Mouse (Mus musculus) lung, embryonic 14.5 days (tissue): ENCODE data around the gene Mab21l2. TPM values are rescaled to one million over a fixed set of nuclear protein-coding genes. Genes with fewer than 3 reads are reported as not detected.

Experiments used
- ATAC-seq: fragments of 200-750 bp; cut with Nextera tagmentation; 2 replicates; pipeline ENCODE4 v1.8.0; 2017; ENCODE audit warnings: mild to moderate bottlenecking, moderate TSS enrichment, moderate library complexity; ENCODE audit not compliant: insufficient read depth
- DNase-seq: peaks from one replicate; pipeline ENCODE4 v3.0.0-alpha.2; 2015
- H3K27ac ChIP-seq: fragments of 300-500 bp; sonication (generic); 2 replicates; pipeline ENCODE4 v1.5.1; 2014; ENCODE audit warnings: low read depth, mild to moderate bottlenecking, moderate library complexity
- H3K27me3 ChIP-seq: fragments of 300-500 bp; sonication (generic); 2 replicates; pipeline ENCODE4 v1.6.1; 2014; ENCODE audit warnings: low read length, control low read depth; ENCODE audit not compliant: insufficient read depth
- H3K36me3 ChIP-seq: fragments of 300-500 bp; sonication (generic); 2 replicates; pipeline ENCODE4 v1.6.1; 2014; ENCODE audit warnings: control low read depth; ENCODE audit not compliant: insufficient read depth
- H3K4me1 ChIP-seq: fragments of 300-500 bp; sonication (generic); 2 replicates; pipeline ENCODE4 v1.6.1; 2014; ENCODE audit warnings: antibody characterized with exemption, control low read depth; ENCODE audit not compliant: insufficient read depth
- H3K4me2 ChIP-seq: fragments of 300-500 bp; sonication (generic); 2 replicates; pipeline ENCODE4 v1.6.1; 2014; ENCODE audit warnings: mild to moderate bottlenecking
- H3K4me3 ChIP-seq: fragments of 300-500 bp; sonication (generic); 2 replicates; pipeline ENCODE4 v1.5.1; 2014; ENCODE audit warnings: low read depth, low read length
- H3K9ac ChIP-seq: fragments of 300-500 bp; sonication (generic); 2 replicates; pipeline ENCODE4 v1.6.1; 2014
- H3K9me3 ChIP-seq: fragments of 300-500 bp; sonication (generic); 2 replicates; pipeline ENCODE4 v1.6.1; 2016; ENCODE audit warnings: low read depth, low read length, control low read depth
- CTCF ChIP-seq: IDR thresholded peaks from 2 replicates; pipeline ENCODE4 v1.5.1; 2016; ENCODE audit warnings: antibody characterized with exemption, low read depth
- WGBS: fragments of 180-500 bp; shearing (Covaris S2); extraction: QIAGEN DNeasy Blood & Tissue Kit; methylation state at CpG from one replicate; pipeline ENCODE4 v1.1.7; 2014; 5-methylcytosine and 5-hydroxymethylcytosine counted together
- polyA plus RNA-seq: library from polyadenylated mRNA; unstranded; fragments of >200 nt; fragmentation: Nextera tagmentation; extraction: Ambion mirVana; gene quantifications from 2 replicates; pipeline ENCODE4 v1.2.1, GENCODE M21; 2014

Gene Mab21l2
- polyA plus RNA-seq, 1 experiment from 2014 or later = 0.30 TPM

DNA sequence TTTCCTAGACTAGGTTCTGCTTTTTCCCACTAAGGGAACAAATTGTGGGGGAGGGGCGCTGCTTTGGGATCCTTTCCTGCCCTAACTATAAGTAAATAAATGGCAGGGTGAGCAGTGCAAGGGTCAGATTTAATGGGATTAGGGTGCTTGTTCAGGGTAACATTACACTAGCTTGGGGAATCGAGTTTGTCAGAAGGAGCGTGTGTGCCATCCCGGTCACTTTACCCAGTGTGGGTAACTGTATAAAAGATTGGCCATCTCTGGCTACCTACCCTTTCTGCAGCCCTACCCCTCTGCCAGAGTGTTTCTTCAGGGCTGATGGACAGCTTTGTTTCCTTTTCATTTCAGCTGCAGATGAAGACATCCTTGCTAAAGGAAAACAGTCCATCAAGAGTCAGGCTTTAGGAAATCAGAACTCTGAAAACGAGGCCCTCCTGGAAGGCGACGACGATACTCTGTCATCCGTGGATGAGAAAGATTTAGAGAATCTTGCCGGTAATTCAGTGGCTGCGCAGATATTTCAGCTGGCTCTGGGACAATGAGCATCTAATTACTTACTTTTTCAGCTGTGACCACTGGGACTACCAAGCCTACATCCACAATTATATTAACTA lies 8.8 kb downstream of the Mab21l2 start:
- Histone ChIP-seq H3K36me3 (no peaks in the 10 kb centered on the region), H3K27ac (no peak overlapping the region), H3K4me3 (no peak overlapping the region), H3K4me2 (no peak overlapping the region), H3K4me1 (no peaks in the 10 kb centered on the region), H3K9me3 (no peaks in the 10 kb centered on the region), H3K27me3 (peaks cover under 1% of the 10 kb centered on the region), H3K9ac (no peak overlapping the region)
- 32% methylated on average over 11 of the region's 11 CpGs for WGBS
- ATAC-seq (no peak), DNase-seq (no peak)
- no peak for TF ChIP-seq CTCF

DNA sequence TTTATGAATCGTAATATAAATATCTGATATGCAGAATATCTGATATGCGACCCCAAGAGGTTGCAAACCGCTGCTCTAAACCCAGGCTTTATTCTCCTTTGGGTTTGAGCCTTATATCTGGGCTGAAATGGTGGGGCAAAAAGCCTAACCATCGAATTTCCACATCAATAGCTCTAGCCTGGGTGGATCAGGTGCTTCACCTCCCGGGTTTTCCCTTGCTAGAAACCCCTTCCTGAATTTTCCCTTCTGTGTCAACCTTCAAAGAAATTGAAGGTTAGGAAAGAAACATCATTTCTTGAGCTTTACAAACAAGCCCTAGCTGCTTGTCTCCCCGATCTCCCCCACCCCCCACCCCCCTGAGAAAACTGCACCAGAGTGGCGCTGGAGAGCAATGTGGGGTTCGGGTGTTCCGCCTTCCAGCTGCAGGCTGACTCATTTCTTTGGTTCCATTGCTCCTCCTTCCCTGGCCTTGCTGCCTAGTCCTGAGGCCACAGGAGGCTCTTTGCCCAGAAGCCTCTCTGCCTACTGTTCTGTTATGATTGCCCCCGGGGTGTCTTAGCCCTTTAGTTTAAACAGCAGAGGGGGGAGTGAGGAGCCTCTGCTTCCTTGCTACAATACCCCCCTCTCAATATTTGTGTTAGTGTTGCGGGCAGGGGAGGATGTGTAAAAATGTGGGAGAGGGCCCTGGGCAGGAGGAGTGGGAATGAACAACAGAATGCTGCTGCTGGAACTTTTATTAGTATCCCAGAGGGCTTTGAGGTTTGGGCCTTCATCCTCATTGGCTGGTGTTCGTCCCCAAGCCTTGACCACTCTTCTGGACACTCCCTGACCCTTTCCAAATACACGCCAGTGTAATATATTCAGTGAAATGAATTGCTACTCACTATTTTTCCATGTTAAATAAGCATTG lies 9.5 kb downstream of the Mab21l2 start:
- 25% methylated on average over 13 of the region's 13 CpGs for WGBS
- no peak for DNase-seq
- H3K4me1 ChIP-seq = no peaks in the 10 kb centered on the region
- H3K27me3 ChIP-seq = no peaks in the 10 kb centered on the region
- H3K27ac ChIP-seq = no peak overlapping the region
- H3K4me2 ChIP-seq = no peak overlapping the region
- TF ChIP-seq CTCF = no peak
- H3K9ac ChIP-seq = no peak overlapping the region
- no peaks in the 10 kb centered on the region for H3K9me3 ChIP-seq
- no peak overlapping the region for H3K4me3 ChIP-seq
- H3K36me3 ChIP-seq = no peaks in the 10 kb centered on the region
- ATAC-seq = 0 out of 2 replicates have a peak, but pooled peaks have one; percentile 24

DNA sequence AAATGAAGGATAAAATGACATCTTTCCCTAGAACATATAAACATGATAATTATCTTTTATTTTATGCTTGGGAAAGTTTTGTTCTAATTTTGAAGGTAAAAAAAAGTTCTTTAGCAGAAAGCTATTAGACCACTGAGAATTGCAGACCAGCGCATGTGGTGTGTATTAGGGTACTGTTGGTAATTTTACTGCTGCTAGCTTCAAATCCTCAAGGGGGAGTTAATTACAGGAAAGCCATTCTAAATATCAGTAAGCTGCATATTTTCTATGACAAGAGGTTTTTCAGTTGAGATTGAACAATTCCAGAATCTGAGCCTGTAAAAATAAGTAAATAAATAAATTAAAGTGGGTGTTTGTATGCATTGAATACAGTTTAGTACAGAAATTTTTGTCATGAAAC lies 11.7 kb downstream of the Mab21l2 start:
- no peak for DNase-seq
- no peak overlapping the region for H3K9ac ChIP-seq
- ATAC-seq = no peak
- WGBS = 87% methylated on average over 1 of the region's 1 CpGs
- no peak overlapping the region for H3K27ac ChIP-seq
- no peaks in the 10 kb centered on the region for H3K36me3 ChIP-seq
- no peak for TF ChIP-seq CTCF
- no peak overlapping the region for H3K4me3 ChIP-seq
- no peak overlapping the region for H3K4me2 ChIP-seq
- H3K9me3 ChIP-seq = no peaks in the 10 kb centered on the region
- H3K27me3 ChIP-seq = no peaks in the 10 kb centered on the region
- no peaks in the 10 kb centered on the region for H3K4me1 ChIP-seq

DNA sequence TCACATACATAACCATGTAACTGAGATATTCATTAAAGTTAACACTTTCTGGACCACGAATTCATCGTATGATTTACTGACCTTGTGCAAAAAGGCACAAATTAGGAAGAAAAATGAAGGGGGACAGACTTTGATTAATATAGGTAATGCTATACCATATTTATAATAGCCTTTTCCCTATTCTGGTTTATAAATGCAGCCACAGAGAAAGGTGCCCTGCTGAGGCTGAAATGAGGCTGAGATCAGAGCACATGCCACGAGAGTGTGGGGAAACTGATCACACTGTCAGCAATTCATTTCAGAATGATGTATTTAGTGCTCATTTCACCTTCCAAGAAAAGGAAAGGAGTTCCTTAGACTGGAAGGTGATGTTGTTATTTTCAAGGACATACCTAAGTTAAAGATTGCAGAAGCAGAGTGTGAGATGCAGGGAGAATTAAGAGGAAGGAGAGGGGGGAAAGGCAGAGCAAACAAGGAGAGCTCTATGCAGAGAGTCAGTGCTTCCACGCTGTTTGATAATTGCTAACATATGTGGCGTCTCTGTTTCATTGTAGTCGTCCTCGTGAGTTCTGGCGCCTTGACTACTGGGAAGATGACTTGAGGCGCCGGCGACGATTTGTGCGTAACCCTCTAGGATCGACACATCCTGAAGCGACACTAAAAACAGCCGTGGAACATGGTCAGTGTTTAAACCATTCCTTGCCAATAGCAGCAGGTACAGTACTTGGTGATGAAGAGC lies 16.7 kb downstream of the Mab21l2 start:
- H3K36me3 ChIP-seq = no peaks in the 10 kb centered on the region
- H3K4me1 ChIP-seq = no peaks in the 10 kb centered on the region
- no peak overlapping the region for H3K4me3 ChIP-seq
- no peaks in the 10 kb centered on the region for H3K9me3 ChIP-seq
- H3K27me3 ChIP-seq = no peaks in the 10 kb centered on the region
- no peak for DNase-seq
- TF ChIP-seq CTCF = no peak
- no peak overlapping the region for H3K9ac ChIP-seq
- WGBS = 54% methylated on average over 16 of the region's 16 CpGs
- ATAC-seq = no peak
- H3K27ac ChIP-seq = no peak overlapping the region
- H3K4me2 ChIP-seq = no peak overlapping the region

DNA sequence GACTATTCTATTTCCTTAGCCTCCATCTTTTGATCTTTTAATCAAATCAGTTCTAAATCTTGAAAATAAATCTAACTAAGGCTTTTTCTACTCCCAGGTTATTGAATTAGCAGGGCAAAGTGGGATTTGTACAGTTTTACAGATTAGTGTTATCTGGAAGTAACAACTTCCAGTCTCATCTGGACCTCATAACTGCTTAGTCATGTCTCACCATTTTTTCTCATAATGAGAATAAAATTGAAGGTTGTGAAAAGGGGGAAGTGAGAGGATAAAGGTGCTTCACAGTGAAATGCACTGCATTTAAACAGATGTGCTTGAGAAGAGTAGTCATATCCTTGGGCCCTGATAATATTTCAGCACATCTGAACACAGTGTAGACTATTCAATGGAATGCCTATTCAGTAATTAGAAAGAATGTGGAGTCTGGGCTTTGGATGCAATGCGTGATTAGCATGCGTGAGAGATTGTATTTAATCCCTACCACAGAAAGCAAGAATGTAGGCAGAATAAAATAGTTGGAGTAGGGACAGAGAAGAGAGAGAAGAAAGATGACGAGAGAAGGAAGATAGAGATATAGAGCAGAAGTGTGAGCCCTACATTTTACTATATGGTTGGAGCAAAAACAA lies 25.4 kb downstream of the Mab21l2 start:
- Histone ChIP-seq H3K9ac (no peak overlapping the region), H3K4me2 (no peak overlapping the region), H3K27ac (no peak overlapping the region), H3K36me3 (no peaks in the 10 kb centered on the region), H3K4me1 (no peaks in the 10 kb centered on the region), H3K4me3 (no peak overlapping the region), H3K9me3 (no peaks in the 10 kb centered on the region), H3K27me3 (no peaks in the 10 kb centered on the region)
- no peak for DNase-seq
- TF ChIP-seq CTCF = no peak
- ATAC-seq = no peak
- WGBS = 75% methylated on average over 3 of the region's 3 CpGs

DNA sequence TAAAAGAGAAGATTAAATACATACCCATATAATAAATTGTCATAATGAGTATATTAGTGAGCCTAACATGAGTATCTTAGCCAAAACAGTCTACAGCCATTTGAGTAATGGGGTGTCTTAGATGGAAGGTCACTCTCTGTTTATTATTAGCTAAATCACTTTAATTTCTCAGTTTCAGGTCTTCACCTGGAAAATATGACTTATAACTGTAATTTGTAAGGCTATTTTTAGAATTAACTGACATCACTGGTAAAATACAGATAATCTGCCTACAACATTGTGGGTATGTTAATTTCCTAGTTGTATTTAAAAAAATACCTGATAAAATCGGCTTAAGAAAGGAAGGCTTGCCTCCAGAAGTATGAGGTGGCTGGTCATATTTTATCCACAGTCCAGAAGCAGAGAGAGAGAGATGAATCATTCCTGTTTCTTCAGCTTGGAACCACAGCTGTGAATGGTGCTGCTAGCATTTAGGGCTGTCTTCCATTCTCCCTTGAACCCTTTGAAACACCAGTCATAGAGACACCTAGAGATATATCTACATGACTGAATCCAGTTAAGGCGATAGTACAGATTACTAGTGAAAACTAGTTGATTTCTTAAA lies 29.8 kb downstream of the Mab21l2 start:
- Histone ChIP-seq H3K4me3 (no peak overlapping the region), H3K4me2 (no peak overlapping the region), H3K27me3 (no peaks in the 10 kb centered on the region), H3K36me3 (no peaks in the 10 kb centered on the region), H3K9me3 (no peaks in the 10 kb centered on the region), H3K27ac (no peak overlapping the region), H3K4me1 (no peaks in the 10 kb centered on the region), H3K9ac (no peak overlapping the region)
- ATAC-seq (no peak), DNase-seq (no peak)
- 64% methylated on average over 2 of the region's 2 CpGs for WGBS
- TF ChIP-seq CTCF = no peak
